Mouse (Mus musculus): Measurements from ENCODE around the gene Ckm. TPM values are rescaled to one million over a fixed set of nuclear protein-coding genes. Genes with fewer than 3 reads are reported as not detected.
A peak's percentile ranks its signal among the peaks of the same experiment; 100 is the strongest.

The Ckm gene
- polyA plus RNA-seq, 1 experiment from 2014 or later, result not detected

MicroRNA genes within 50 kb of the gene (microRNA counts, 519-probe panel; counts per million panel counts)
- 177 counts per million, percentile 53 among the panel's probes with 10 or more counts for microRNA mmu-miR-343

Small RNA genes within 50 kb of the gene (microRNA-seq; reads per million reads assigned to microRNA genes)
- not detected for gene Mir343

Other genes starting within 250 kb of the Ckm start
- 5.2 and 6.6 TPM in 2 replicates for gene Gipr, start 238.6 kb upstream of the Ckm start, polyA plus RNA-seq (2015; fragmentation: Nextera tagmentation; extraction: Ambion mirVana)
- gene Eml2, start 228.4 kb upstream of the Ckm start, polyA plus RNA-seq (2015; fragmentation: Nextera tagmentation; extraction: Ambion mirVana), result 6.4 and 7.0 TPM in 2 replicates
- 1.2 and 1.3 TPM in 2 replicates for gene Gpr4, start 192.2 kb upstream of the Ckm start, polyA plus RNA-seq (2015; fragmentation: Nextera tagmentation; extraction: Ambion mirVana)
- 42.1 and 47.5 TPM in 2 replicates for gene Opa3, start 176.4 kb upstream of the Ckm start, polyA plus RNA-seq (2015; fragmentation: Nextera tagmentation; extraction: Ambion mirVana)
- 31.0 and 32.7 TPM in 2 replicates for gene Vasp, start 133.0 kb upstream of the Ckm start, polyA plus RNA-seq (2015; fragmentation: Nextera tagmentation; extraction: Ambion mirVana)
- 0.18 and 0.80 TPM in 2 replicates for gene Ppm1n, start 124.7 kb upstream of the Ckm start, polyA plus RNA-seq (2015; fragmentation: Nextera tagmentation; extraction: Ambion mirVana)
- 87.9 and 92.4 TPM in 2 replicates for gene Rtn2, start 122.2 kb upstream of the Ckm start, polyA plus RNA-seq (2015; fragmentation: Nextera tagmentation; extraction: Ambion mirVana)
- gene Fosb, start 94.7 kb upstream of the Ckm start, polyA plus RNA-seq (2015; fragmentation: Nextera tagmentation; extraction: Ambion mirVana), result 0.06 TPM in 1 of 2 replicates, not detected in the other
- 88.0 and 96.4 TPM in 2 replicates for gene Ercc1, start 60.0 kb upstream of the Ckm start, polyA plus RNA-seq (2015; fragmentation: Nextera tagmentation; extraction: Ambion mirVana)
- gene Cd3eap, start 45.3 kb upstream of the Ckm start, polyA plus RNA-seq (2015; fragmentation: Nextera tagmentation; extraction: Ambion mirVana), result 21.4 and 23.2 TPM in 2 replicates
- 3.6 and 4.1 TPM in 2 replicates for gene Ppp1r13l, start 45.0 kb upstream of the Ckm start, polyA plus RNA-seq (2015; fragmentation: Nextera tagmentation; extraction: Ambion mirVana)
- gene Ercc2, start 22.8 kb upstream of the Ckm start, polyA plus RNA-seq (2015; fragmentation: Nextera tagmentation; extraction: Ambion mirVana), result 20.4 and 24.9 TPM in 2 replicates
- gene Klc3, start 672 bp upstream of the Ckm start, polyA plus RNA-seq (2015; fragmentation: Nextera tagmentation; extraction: Ambion mirVana), result 1.5 and 2.6 TPM in 2 replicates
- 11.7 and 12.2 TPM in 2 replicates for gene Mark4, start 54.0 kb downstream of the Ckm start, polyA plus RNA-seq (2015; fragmentation: Nextera tagmentation; extraction: Ambion mirVana)
- gene Exoc3l2, start 58.6 kb downstream of the Ckm start, polyA plus RNA-seq (2015; fragmentation: Nextera tagmentation; extraction: Ambion mirVana), result 0.13 and 0.29 TPM in 2 replicates
- 3.3 and 3.4 TPM in 2 replicates for gene Bloc1s3, start 103.6 kb downstream of the Ckm start, polyA plus RNA-seq (2015; fragmentation: Nextera tagmentation; extraction: Ambion mirVana)
- 39.3 and 40.6 TPM in 2 replicates for gene Trappc6a, start 103.6 kb downstream of the Ckm start, polyA plus RNA-seq (2015; fragmentation: Nextera tagmentation; extraction: Ambion mirVana)
- 0.15 and 0.21 TPM in 2 replicates for gene Nkpd1, start 113.1 kb downstream of the Ckm start, polyA plus RNA-seq (2015; fragmentation: Nextera tagmentation; extraction: Ambion mirVana)
- gene Ppp1r37, start 158.3 kb downstream of the Ckm start, polyA plus RNA-seq (2015; fragmentation: Nextera tagmentation; extraction: Ambion mirVana), result 22.4 and 23.6 TPM in 2 replicates
- 0.23 and 0.35 TPM in 2 replicates for gene Zfp296, start 172.5 kb downstream of the Ckm start, polyA plus RNA-seq (2015; fragmentation: Nextera tagmentation; extraction: Ambion mirVana)
- 130 TPM in 2 replicates for gene Gemin7, start 172.8 kb downstream of the Ckm start, polyA plus RNA-seq (2015; fragmentation: Nextera tagmentation; extraction: Ambion mirVana)
- gene Clasrp, start 199.7 kb downstream of the Ckm start, polyA plus RNA-seq (2015; fragmentation: Nextera tagmentation; extraction: Ambion mirVana), result 54.0 and 55.7 TPM in 2 replicates
- gene Relb, start 224.7 kb downstream of the Ckm start, polyA plus RNA-seq (2015; fragmentation: Nextera tagmentation; extraction: Ambion mirVana), result 1.5 and 2.6 TPM in 2 replicates